14 mouse cellular contexts compared by ENCODE assay signal in genomic region chr1:89938884-89939595, GRCm38 (mm10). TPM values are rescaled to one million over a fixed set of nuclear protein-coding genes. Genes with fewer than 3 reads are reported as not detected.
DNase-seq lines count a peak whose midpoint lies in the region; ATAC-seq and TF ChIP-seq lines count a peak whose summit lies in the region.
"Had no signal": no experiment of that assay in that cellular context is flagged by ENCODE, and none has a peak within 500 bp of the region (broad histone marks: within the 10 kb centered on the region; RNA-seq: fewer than 3 reads in every experiment).

No protein-coding gene starts in this region.

- no peak overlapping the region for H3K27ac ChIP-seq in hindbrain, postnatal 0 days
- no peak overlapping the region for H3K27ac ChIP-seq in hindbrain, embryonic 12.5 days
- H3K27ac ChIP-seq in midbrain, embryonic 14.5 days (replicated peaks; ENCODE audit: low read depth, low read length), result no peak overlapping the region
- H3K27ac ChIP-seq in midbrain, embryonic 16.5 days (ENCODE audit: low read length), result no peak overlapping the region
- no peak overlapping the region for H3K27ac ChIP-seq in stomach, postnatal 0 days (replicated peaks)
- H3K27ac ChIP-seq: forebrain, embryonic 12.5 days had no signal

- no peak overlapping the region for H3K9ac ChIP-seq in hindbrain, postnatal 0 days (replicated peaks; ENCODE audit: low read length)
- no peak overlapping the region for H3K9ac ChIP-seq in hindbrain, embryonic 12.5 days
- no peak overlapping the region for H3K9ac ChIP-seq in midbrain, embryonic 14.5 days (replicated peaks; ENCODE audit: low read length)
- no peak overlapping the region for H3K9ac ChIP-seq in midbrain, embryonic 16.5 days (ENCODE audit: low read depth, low read length)
- H3K9ac ChIP-seq in stomach, postnatal 0 days (ENCODE audit: low read length), result no peak overlapping the region
- H3K9ac ChIP-seq: forebrain, embryonic 12.5 days had no signal

- no peak overlapping the region for H3K4me2 ChIP-seq in hindbrain, postnatal 0 days (ENCODE audit: low read depth, low read length)
- no peak overlapping the region for H3K4me2 ChIP-seq in hindbrain, embryonic 12.5 days (replicated peaks)
- no peak overlapping the region for H3K4me2 ChIP-seq in midbrain, embryonic 14.5 days (ENCODE audit: low read length)
- H3K4me2 ChIP-seq in midbrain, embryonic 16.5 days (ENCODE audit: low read length), result no peak overlapping the region
- H3K4me2 ChIP-seq in stomach, postnatal 0 days (replicated peaks; ENCODE audit: low read depth), result no peak overlapping the region
- H3K4me2 ChIP-seq: forebrain, embryonic 12.5 days had no signal

- no peak for TF ChIP-seq EP300 in stomach, postnatal 0 days (optimal IDR thresholded peaks at IDR 0.05)

- no peak overlapping the region for H3K4me3 ChIP-seq in hindbrain, postnatal 0 days (ENCODE audit: low read length)
- no peak overlapping the region for H3K4me3 ChIP-seq in hindbrain, embryonic 12.5 days
- no peak overlapping the region for H3K4me3 ChIP-seq in midbrain, embryonic 14.5 days (replicated peaks; ENCODE audit: low read depth, low read length)
- H3K4me3 ChIP-seq in midbrain, embryonic 16.5 days (ENCODE audit: low read depth, low read length), result no peak overlapping the region
- no peak overlapping the region for H3K4me3 ChIP-seq in stomach, postnatal 0 days (ENCODE audit: low read depth, low read length)
- H3K4me3 ChIP-seq: forebrain, embryonic 12.5 days had no signal

- no peaks in the 10 kb centered on the region for H3K36me3 ChIP-seq in hindbrain, postnatal 0 days (ENCODE audit: insufficient read depth, low read length)
- no peaks in the 10 kb centered on the region for H3K36me3 ChIP-seq in hindbrain, embryonic 12.5 days
- no peaks in the 10 kb centered on the region for H3K36me3 ChIP-seq in midbrain, embryonic 14.5 days (ENCODE audit: control insufficient read depth, insufficient read depth, low read length)
- no peaks in the 10 kb centered on the region for H3K36me3 ChIP-seq in midbrain, embryonic 16.5 days (ENCODE audit: control insufficient read depth, insufficient read depth, low read length)
- H3K36me3 ChIP-seq in stomach, postnatal 0 days (ENCODE audit: control insufficient read depth, insufficient read depth, low read length), result no peaks in the 10 kb centered on the region
- H3K36me3 ChIP-seq: forebrain, embryonic 12.5 days had no signal

- WGBS in hindbrain, postnatal 0 days, result 40% methylated on average over 16 of the region's 16 CpGs
- WGBS in hindbrain, embryonic 12.5 days, result 29% methylated on average over 16 of the region's 16 CpGs
- 19% methylated on average over 16 of the region's 16 CpGs for WGBS in midbrain, embryonic 14.5 days
- WGBS in midbrain, embryonic 16.5 days, result 25% methylated on average over 16 of the region's 16 CpGs
- 33% methylated on average over 16 of the region's 16 CpGs for WGBS in stomach, postnatal 0 days

- DNase-seq in hindbrain, postnatal 0 days (ENCODE audit: low spot score), result peak; percentile 31
- peak; percentile 50 for DNase-seq in midbrain, embryonic 14.5 days
- peak; percentile 68 for DNase-seq in embryo, embryonic 10.5 days (ENCODE audit: low spot score)
- DNase-seq in stomach, postnatal 0 days (ENCODE audit: low spot score), result no peak
- DNase-seq in layer of hippocampus, postnatal 36 days, result no peak
- DNase-seq in kidney, postnatal 10 days, result no peak
- DNase-seq: heart, postnatal 4 days; kidney, postnatal 14 days; thymus, postnatal 4 days had no signal

- H3K27me3 ChIP-seq in hindbrain, postnatal 0 days (ENCODE audit: insufficient read depth, low read length), result peaks cover 65% of the 10 kb centered on the region
- H3K27me3 ChIP-seq in hindbrain, embryonic 12.5 days, result peaks cover 74% of the 10 kb centered on the region
- H3K27me3 ChIP-seq in midbrain, embryonic 14.5 days (ENCODE audit: control insufficient read depth, insufficient read depth, low read length), result peaks cover 76% of the 10 kb centered on the region
- H3K27me3 ChIP-seq in midbrain, embryonic 16.5 days (ENCODE audit: control insufficient read depth, insufficient read depth, low read depth, low read length), result peaks cover 58% of the 10 kb centered on the region
- peaks cover 20% of the 10 kb centered on the region for H3K27me3 ChIP-seq in stomach, postnatal 0 days (ENCODE audit: control insufficient read depth, insufficient read depth, low read length)
- H3K27me3 ChIP-seq: CH12.LX had no signal

- ATAC-seq in hindbrain, postnatal 0 days, result no peak
- no peak for ATAC-seq in hindbrain, embryonic 12.5 days (ENCODE audit: low FRiP score)
- ATAC-seq in midbrain, embryonic 14.5 days (ENCODE audit: low FRiP score, low TSS enrichment), result no peak
- ATAC-seq in midbrain, embryonic 16.5 days, result no peak
- ATAC-seq in stomach, postnatal 0 days (ENCODE audit: low FRiP score, low TSS enrichment), result no peak

- TF ChIP-seq CTCF in hindbrain, postnatal 0 days (IDR thresholded peaks at IDR 0.05; ENCODE audit: low read depth), result peak; percentile 55
- TF ChIP-seq CTCF in stomach, postnatal 0 days (IDR thresholded peaks at IDR 0.05; ENCODE audit: low read depth), result peak; percentile 57

- 0 out of 2 replicates have a peak, but pooled peaks cover 6% of the 10 kb centered on the region for H3K4me1 ChIP-seq in hindbrain, postnatal 0 days (ENCODE audit: insufficient read depth, low read length)
- peaks cover 37% of the 10 kb centered on the region for H3K4me1 ChIP-seq in hindbrain, embryonic 12.5 days
- peaks cover 19% of the 10 kb centered on the region for H3K4me1 ChIP-seq in midbrain, embryonic 14.5 days (ENCODE audit: control insufficient read depth, insufficient read depth, low read length)
- peaks cover 16% of the 10 kb centered on the region; the same call in 1 of the 2 replicates for H3K4me1 ChIP-seq in midbrain, embryonic 16.5 days (ENCODE audit: control insufficient read depth, insufficient read depth, low read length)
- H3K4me1 ChIP-seq in stomach, postnatal 0 days (replicated peaks; ENCODE audit: control insufficient read depth, insufficient read depth), result 0 out of 2 replicates have a peak, but pooled peaks cover 2% of the 10 kb centered on the region

- H3K9me3 ChIP-seq in hindbrain, postnatal 0 days (ENCODE audit: low read length), result no peaks in the 10 kb centered on the region
- no peaks in the 10 kb centered on the region for H3K9me3 ChIP-seq in hindbrain, embryonic 12.5 days (replicated peaks)
- H3K9me3 ChIP-seq in midbrain, embryonic 14.5 days (ENCODE audit: control insufficient read depth, low read length), result no peaks in the 10 kb centered on the region
- H3K9me3 ChIP-seq in midbrain, embryonic 16.5 days (replicated peaks; ENCODE audit: control insufficient read depth, low read length, poor library complexity, severe bottlenecking), result no peaks in the 10 kb centered on the region
- H3K9me3 ChIP-seq in stomach, postnatal 0 days (ENCODE audit: control insufficient read depth, low read length), result no peaks in the 10 kb centered on the region
- H3K9me3 ChIP-seq: forebrain, embryonic 12.5 days had no signal

RNA-seq across cellular contexts. Expression of gene Gbx2, which starts 8.1 kb away (rescaled TPM):
- 22.1 and 27.7 TPM in 2 replicates for total RNA-seq in hindbrain, postnatal 0 days (2014; rRNA removed)
- 25.6 and 26.9 TPM in 2 replicates for polyA plus RNA-seq in hindbrain, postnatal 0 days (2015; fragmentation: Nextera tagmentation; extraction: Ambion mirVana)
- 46.1 and 63.6 TPM in 2 replicates for polyA plus RNA-seq in hindbrain, embryonic 12.5 days (2016; fragmentation: Nextera tagmentation; extraction: Ambion mirVana)
- 11.6 and 12.1 TPM in 2 replicates for polyA plus RNA-seq in midbrain, embryonic 14.5 days (2014; fragmentation: Nextera tagmentation; extraction: Ambion mirVana)
- 29.7 and 62.2 TPM in 2 replicates for polyA plus RNA-seq in midbrain, embryonic 16.5 days (2015; fragmentation: Nextera tagmentation; extraction: Ambion mirVana)
- polyA plus RNA-seq in stomach, postnatal 0 days (2015; fragmentation: Nextera tagmentation; extraction: Ambion mirVana), result not detected in 2 replicates
- under 1 TPM in 1 of 2 experiments, not detected in 1; 0.17 TPM for total RNA-seq in layer of hippocampus, postnatal 36 days (2021)
- total RNA-seq: CH12.LX had no signal
- polyA plus RNA-seq: lung, embryonic 16.5 days had no signal

Comparison
In these comparisons a context has a peak if more than half of its experiments do, and no peak if none do; other contexts are left out.
1. DNase-seq: peak in hindbrain, postnatal 0 days (single experiment), midbrain, embryonic 14.5 days (single experiment) and embryo, embryonic 10.5 days (single experiment); none in stomach, postnatal 0 days (single experiment), layer of hippocampus, postnatal 36 days (0 of 2) and kidney, postnatal 10 days (single experiment).
2. RNA of gene Gbx2, which starts 8.1 kb away (polyA plus RNA-seq): 46.1 to 63.6 TPM in hindbrain, embryonic 12.5 days, 29.7 to 62.2 TPM in midbrain, embryonic 16.5 days, 25.6 to 26.9 TPM in hindbrain, postnatal 0 days and 11.6 to 12.1 TPM in midbrain, embryonic 14.5 days; not detected in stomach, postnatal 0 days; every median in the first group is over 10 times any median in the second.